Mouse (Mus musculus) B cell, adult 67 days (primary cell): Measurements from ENCODE around the gene Lalba. TPM values are rescaled to one million over a fixed set of nuclear protein-coding genes. Genes with fewer than 3 reads are reported as not detected.

Experiments used
- total RNA-seq, 2 experiments: library from RNA; stranded (reverse); gene quantifications; 4 replicates each; pipeline ENCODE4 v1.2.4; 2023

The Lalba gene
- total RNA-seq = under 1 TPM in 1 of 2 experiments, not detected in 1; 0.75 TPM

DNA sequence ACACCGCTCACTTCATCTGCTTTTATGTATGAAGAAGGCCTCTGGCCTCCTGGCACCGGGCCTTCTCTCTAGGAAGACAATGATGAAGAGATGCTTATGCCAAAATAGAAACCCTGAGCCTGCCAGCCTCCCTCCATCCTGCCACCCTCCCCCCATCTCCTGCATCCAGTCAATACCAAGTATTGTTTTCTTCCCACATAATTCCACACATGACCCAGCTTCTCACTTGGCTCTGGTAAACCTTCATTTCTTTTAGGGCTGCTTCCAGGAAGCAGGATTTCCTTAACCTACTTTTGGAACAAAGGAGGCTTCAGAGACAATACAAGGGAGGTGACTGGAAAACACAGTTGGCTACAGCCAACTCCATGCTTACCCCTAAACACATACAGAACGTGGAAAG lies at the start of gene Lalba:
Gene Lalba, minus strand, starts transcription at position 21 of the 400 bp plus-strand sequence.

DNA sequence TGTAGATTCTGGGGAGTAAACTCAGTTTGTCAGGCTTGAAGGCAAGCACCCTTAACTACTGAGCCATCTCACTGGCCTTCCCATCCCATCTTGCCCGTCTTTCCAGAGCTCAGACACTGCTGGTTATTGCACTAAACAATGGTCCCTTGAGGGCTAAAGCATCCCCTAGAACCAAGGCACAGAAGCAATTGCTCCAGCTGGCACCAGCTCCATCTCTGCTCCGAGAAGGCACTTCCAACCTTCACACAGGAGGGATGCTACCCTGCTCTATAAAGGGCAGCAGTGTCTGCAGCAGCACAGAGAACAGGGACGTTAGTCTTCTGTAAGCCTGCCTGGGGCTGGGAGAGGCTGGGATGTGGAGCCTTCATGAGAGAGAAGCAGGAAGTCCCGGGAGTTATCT lies 9.6 kb upstream of the Lalba start, which contains the start of gene Olfr279:
Gene Olfr279, plus strand, starts transcription at position 301 of the 400 bp plus-strand sequence.

GRCm38 (mm10) chr15:98469596-98469995 lies 12.9 kb downstream of the Lalba start, which contains the start of gene OR5BS1P:
OR5BS1P (plus strand) TSS chr15:98469896.

GRCm38 (mm10) chr15:98452288-98452687 lies 30.2 kb downstream of the Lalba start, which contains the start of gene Olfr281:
Olfr281 (plus strand) TSS chr15:98452588.

GRCm38 (mm10) chr15:98430925-98431324 lies 51.6 kb downstream of the Lalba start, which contains the start of gene Olfr282:
Olfr282 (plus strand) TSS chr15:98431225.

Other genes starting within 250 kb of the Lalba start
- gene Olfr286, start 248.3 kb downstream of the Lalba start, total RNA-seq = not detected
- gene H1fnt, start 225.4 kb downstream of the Lalba start, total RNA-seq = not detected
- gene Zfp641, start 186.6 kb downstream of the Lalba start, total RNA-seq = not detected
- gene Olfr285, start 165.4 kb downstream of the Lalba start, total RNA-seq = not detected
- not detected for gene Olfr284, start 141.7 kb downstream of the Lalba start, total RNA-seq
- not detected for gene Olfr283, start 101.8 kb downstream of the Lalba start, total RNA-seq
- not detected for gene Olfr282, start 51.5 kb downstream of the Lalba start, total RNA-seq
- not detected for gene Olfr281, start 30.1 kb downstream of the Lalba start, total RNA-seq
- not detected for gene OR5BS1P, start 12.8 kb downstream of the Lalba start, total RNA-seq
- gene Olfr279, start 9.7 kb upstream of the Lalba start, total RNA-seq = not detected
- gene Kansl2, start 51.5 kb upstream of the Lalba start, total RNA-seq = 10 to 100 TPM; 80.7 to 85.4 TPM
- 100 to 1,000 TPM; 134 to 143 TPM for gene Ccnt1, start 88.2 kb upstream of the Lalba start, total RNA-seq
- gene 4930415O20Rik, start 88.3 kb upstream of the Lalba start, total RNA-seq = not detected
- gene Adcy6, start 127.4 kb upstream of the Lalba start, total RNA-seq = 1 to 10 TPM; 4.3 to 4.5 TPM
- not detected for gene Cacnb3, start 148.1 kb upstream of the Lalba start, total RNA-seq
- 100 to 1,000 TPM; 134 to 152 TPM for gene Ddx23, start 180.2 kb upstream of the Lalba start, total RNA-seq
- gene Rnd1, start 194.7 kb upstream of the Lalba start, total RNA-seq = not detected
- not detected for gene Ccdc65, start 225.5 kb upstream of the Lalba start, total RNA-seq
- gene Fkbp11, start 245.5 kb upstream of the Lalba start, total RNA-seq = 10 to 100 TPM; 24.6 to 26.6 TPM